Mouse (Mus musculus) myocyte (in vitro differentiated cells): ENCODE measurements around the gene Gm14819. TPM values are rescaled to one million over a fixed set of nuclear protein-coding genes. Genes with fewer than 3 reads are reported as not detected.
"Not testable (repeated sequence)": the region's sequence is repeated elsewhere in the genome, so short reads cannot be mapped to it uniquely, and the experiment has no call there.

Experiments
- H3K27me3 ChIP-seq: one replicate; pipeline ENCODE4 v1.6.1; 2011; ENCODE audit not compliant: control insufficient read depth, insufficient read depth, insufficient read length
- H3K36me3 ChIP-seq: one replicate; pipeline ENCODE4 v1.6.1; 2011; ENCODE audit not compliant: control insufficient read depth, insufficient read depth
- H3K4me2 ChIP-seq: one replicate; pipeline ENCODE4 v1.6.1; 2011; ENCODE audit warnings: low read depth, control low read depth
- H3K4me3 ChIP-seq: one replicate; pipeline ENCODE4 v1.5.1; 2011; ENCODE audit warnings: mild to moderate bottlenecking, control low read depth, moderate library complexity
- H3K79me2 ChIP-seq: one replicate; pipeline ENCODE4 v1.6.1; 2011; ENCODE audit not compliant: control insufficient read depth, insufficient read depth
- H3ac ChIP-seq: one replicate; pipeline ENCODE4 v1.6.1; 2011; ENCODE audit not compliant: control insufficient read depth, insufficient read length
- polyA plus RNA-seq: library from polyadenylated mRNA; unstranded; fragments of >200 nt; fragmentation: generic; extraction: Trizol; gene quantifications from one replicate; pipeline ENCODE4 v1.2.1, GENCODE M21; 2012; ENCODE audit warnings: missing spikeins

Gm14819 gene
- polyA plus RNA-seq, result 0.05 TPM

DNA sequence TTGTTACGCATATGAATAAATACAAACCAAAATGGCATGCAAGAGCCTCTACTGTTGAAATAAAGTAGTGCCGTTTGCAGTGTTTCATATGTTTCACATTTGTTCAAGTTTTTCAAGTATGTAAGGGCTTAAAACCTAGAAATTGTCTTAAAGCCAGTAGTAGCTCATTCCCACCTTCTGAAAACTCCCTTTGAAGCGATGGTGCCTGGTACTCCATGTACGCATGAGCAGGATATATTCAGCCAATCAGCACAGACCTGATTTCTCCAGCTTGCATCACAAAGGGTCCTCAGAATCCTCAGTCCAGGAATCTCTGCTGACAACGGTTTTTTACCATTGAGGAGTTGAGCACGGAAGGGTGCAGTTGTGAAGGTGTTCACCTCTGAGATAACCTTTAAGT, at the start of gene Gm14819:
Gm14819 (plus strand) TSS at position 301 of the 400 bp plus-strand sequence.
- H3K4me2 ChIP-seq, H3K4me3 ChIP-seq, H3ac ChIP-seq, H3K79me2 ChIP-seq, H3K27me3 ChIP-seq, H3K36me3 ChIP-seq: not testable (repeated sequence)
